Mouse (Mus musculus) C2C12 (cell line): ENCODE measurements around the gene Skap1.

Experiments
- CTCF ChIP-seq: IDR thresholded peaks from one replicate; pipeline ENCODE4 v1.5.1; 2011; ENCODE audit not compliant: control insufficient read depth, insufficient read depth, insufficient read length
- MAX ChIP-seq: IDR thresholded peaks from one replicate; pipeline ENCODE4 v1.6.1; 2011; ENCODE audit warnings: mild to moderate bottlenecking, control low read depth
- MYOD1 ChIP-seq: IDR thresholded peaks from one replicate; pipeline ENCODE4 v1.6.1; 2011; ENCODE audit warnings: low read depth; ENCODE audit not compliant: control insufficient read depth, insufficient read length
- USF1 ChIP-seq: IDR thresholded peaks from one replicate; pipeline ENCODE4 v1.6.1; 2011; ENCODE audit warnings: low read depth, mild to moderate bottlenecking, control low read depth, moderate library complexity

- TF ChIP-seq CTCF: no peak
- TF ChIP-seq USF1: no peak
- TF ChIP-seq MAX: no peak
- no peak for TF ChIP-seq MYOD1
These were observed 78.2 kb downstream of the Skap1 start for GRCm38 (mm10) chr11:96542561-96542960.
